20 mouse cellular contexts compared by ENCODE assay signal in the genomic region with DNA sequence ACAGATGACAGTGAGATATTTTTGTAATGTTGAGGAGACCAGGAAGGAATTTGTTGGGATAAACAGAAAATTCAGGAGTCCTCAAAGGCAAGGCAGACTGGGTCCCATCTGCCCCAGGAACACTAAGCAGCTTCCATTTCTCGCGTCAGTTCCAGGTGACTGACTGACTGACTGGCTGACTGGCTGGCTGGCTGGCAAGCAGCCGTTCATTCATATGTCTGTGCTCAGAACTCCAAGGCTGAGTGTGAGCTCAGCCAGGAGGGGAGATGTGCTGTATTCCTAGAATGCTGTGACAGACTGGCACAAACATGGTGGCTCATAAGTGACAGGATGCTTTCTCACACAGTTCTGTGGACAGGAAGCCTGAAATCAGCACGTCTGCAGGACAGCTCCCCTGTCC. TPM values are rescaled to one million over a fixed set of nuclear protein-coding genes. Genes with fewer than 3 reads are reported as not detected.
A peak's percentile ranks its signal among the peaks of the same experiment; 100 is the strongest.
DNase-seq lines count a peak whose midpoint lies in the region; ATAC-seq and TF ChIP-seq lines count a peak whose summit lies in the region.
"Had no signal": no experiment of that assay in that cellular context is flagged by ENCODE, and none has a peak within 500 bp of the region (broad histone marks: within the 10 kb centered on the region; RNA-seq: fewer than 3 reads in every experiment).

No protein-coding gene starts in this region.

- dilution Hi-C loops in CH12.LX (cut with MboI; ENCODE audit: extremely low pct_ligation_motif_present, extremely low pct_unique_long_range_greater_than_20kb, low sequenced_read_pairs), result no loop called here

- in situ Hi-C loops in CH12.LX (cut with MboI; ENCODE audit: low pct_ligation_motif_present, low pct_unique_long_range_greater_than_20kb, low sequenced_read_pairs), result no loop called here

- H3K36me3 ChIP-seq in hindbrain, embryonic 13.5 days, result peaks cover 66% of the 10 kb centered on the region
- H3K36me3 ChIP-seq in hindbrain, embryonic 14.5 days (replicated peaks; ENCODE audit: control insufficient read depth, insufficient read depth), result peaks cover 75% of the 10 kb centered on the region
- peaks cover 93 to 99% of the 10 kb centered on the region in 2 experiments for H3K36me3 ChIP-seq in CH12.LX (replicated peaks in 1 of 2; ENCODE audit: control insufficient read depth in 1 of 2, insufficient read depth in 1 of 2, low read length in 1 of 2)
- no peaks in the 10 kb centered on the region for H3K36me3 ChIP-seq in intestine, postnatal 0 days (ENCODE audit: control insufficient read depth, insufficient read depth)

- H3K79me2 ChIP-seq in CH12.LX (replicated peaks; ENCODE audit: control insufficient read depth, extremely low read depth, insufficient read depth, poor library complexity, severe bottlenecking), result no peaks in the 10 kb centered on the region

- WGBS in hindbrain, embryonic 13.5 days, result 69% methylated on average over 4 of the region's 4 CpGs
- WGBS in hindbrain, embryonic 14.5 days, result 63% methylated on average over 4 of the region's 4 CpGs
- 71% methylated on average over 4 of the region's 4 CpGs for WGBS in lung, adult 2 months
- WGBS in intestine, postnatal 0 days, result 83% methylated on average over 4 of the region's 4 CpGs

- H3K27ac ChIP-seq in hindbrain, embryonic 13.5 days, result peak overlapping the region; percentile 66; the same call in 1 of the 2 replicates
- no peak overlapping the region; the same call in 1 of the 2 replicates for H3K27ac ChIP-seq in hindbrain, embryonic 14.5 days
- H3K27ac ChIP-seq in CH12.LX (ENCODE audit: insufficient read depth, low read depth), result no peak overlapping the region
- no peak overlapping the region for H3K27ac ChIP-seq in intestine, postnatal 0 days (ENCODE audit: low read depth, low read length)
- H3K27ac ChIP-seq: heart, adult 2 months; macrophage; neural tube, embryonic 12.5 days had no signal

- TF ChIP-seq RAD21 in CH12.LX (IDR thresholded peaks at IDR 0.05; ENCODE audit: low read depth, low read length), result no peak

- DNase-seq in cerebellum, postnatal 10 days, result peak; percentile 37 to 53
- DNase-seq in cerebellum, postnatal 36 days, result no peak
- no peak for DNase-seq in hindbrain, embryonic 14.5 days (ENCODE audit: low spot score)
- DNase-seq in CH12.LX (ENCODE audit: extremely low read depth), result no peak
- peak; percentile 53 to 56 for DNase-seq in layer of hippocampus, postnatal 10 days (ENCODE audit: low spot score in 2 of 2)
- DNase-seq in lung, adult 2 months, result no peak
- DNase-seq: adrenal gland, postnatal 10 days; cerebellum, adult 2 months; gastrocnemius, postnatal 10 days; heart, adult 2 months; kidney, adult 8-10 months; kidney, postnatal 4 days; lung, embryonic 14.5 days had no signal

- no peak for ATAC-seq in hindbrain, embryonic 13.5 days (ENCODE audit: low FRiP score)
- ATAC-seq in hindbrain, embryonic 14.5 days (ENCODE audit: low FRiP score), result no peak
- no peak for ATAC-seq in intestine, postnatal 0 days

- peaks cover 27% of the 10 kb centered on the region for H3K4me1 ChIP-seq in hindbrain, embryonic 13.5 days (replicated peaks)
- peaks cover 4% of the 10 kb centered on the region; the same call in 1 of the 2 replicates for H3K4me1 ChIP-seq in hindbrain, embryonic 14.5 days (replicated peaks; ENCODE audit: control insufficient read depth, insufficient read depth, low read length)
- H3K4me1 ChIP-seq in CH12.LX (ENCODE audit: control insufficient read depth in 1 of 2, insufficient read depth in 2 of 2), result no peaks in the 10 kb centered on the region
- H3K4me1 ChIP-seq in lung, adult 2 months (ENCODE audit: control insufficient read depth, insufficient read depth, low read length), result no peaks in the 10 kb centered on the region
- H3K4me1 ChIP-seq in intestine, postnatal 0 days (replicated peaks; ENCODE audit: control insufficient read depth, insufficient read depth, low read length), result no peaks in the 10 kb centered on the region

- TF ChIP-seq CTCF in CH12.LX (conservative IDR thresholded peaks at IDR 0.05 in 1 of 2, IDR thresholded peaks at IDR 0.05 in 1 of 2; ENCODE audit: low read depth in 2 of 2, low read length in 2 of 2), result no peak
- TF ChIP-seq CTCF in lung, adult 2 months (IDR thresholded peaks at IDR 0.05; ENCODE audit: insufficient read depth, low read length), result no peak
- no peak for TF ChIP-seq CTCF in intestine, postnatal 0 days (IDR thresholded peaks at IDR 0.05; ENCODE audit: low read depth)

- no peak overlapping the region for H3K4me3 ChIP-seq in hindbrain, embryonic 13.5 days
- H3K4me3 ChIP-seq in hindbrain, embryonic 14.5 days (replicated peaks; ENCODE audit: low read length), result no peak overlapping the region
- no peak overlapping the region for H3K4me3 ChIP-seq in CH12.LX (replicated peaks in 1 of 3; ENCODE audit: low read depth in 2 of 3, low read length in 2 of 3, poor library complexity in 1 of 3)
- H3K4me3 ChIP-seq in lung, adult 2 months (replicated peaks; ENCODE audit: extremely low read depth, low read depth, low read length), result no peak overlapping the region
- no peak overlapping the region for H3K4me3 ChIP-seq in intestine, postnatal 0 days (ENCODE audit: low read depth, low read length)
- H3K4me3 ChIP-seq: heart, adult 2 months; neural tube, embryonic 12.5 days had no signal

- no peak for TF ChIP-seq EP300 in CH12.LX (IDR thresholded peaks at IDR 0.05; ENCODE audit: low read length)

- no peak overlapping the region for H3K9ac ChIP-seq in hindbrain, embryonic 13.5 days
- no peak overlapping the region for H3K9ac ChIP-seq in hindbrain, embryonic 14.5 days
- no peak overlapping the region for H3K9ac ChIP-seq in CH12.LX (ENCODE audit: insufficient read depth, low read depth)
- no peak overlapping the region for H3K9ac ChIP-seq in intestine, postnatal 0 days (ENCODE audit: low read depth, low read length)
- H3K9ac ChIP-seq: lung, embryonic 14.5 days; neural tube, embryonic 12.5 days had no signal

- 0 out of 2 replicates have a peak, but pooled peaks have one; percentile 4 for TF ChIP-seq POLR2A in CH12.LX (IDR thresholded peaks at IDR 0.05; ENCODE audit: low read depth, low read length)
- TF ChIP-seq POLR2A in lung, adult 2 months (IDR thresholded peaks at IDR 0.05; ENCODE audit: borderline replicate concordance, extremely low read depth, low read depth, low read length), result no peak

- H3K9me3 ChIP-seq in hindbrain, embryonic 13.5 days, result no peaks in the 10 kb centered on the region
- H3K9me3 ChIP-seq in hindbrain, embryonic 14.5 days (ENCODE audit: control insufficient read depth, low read length), result no peaks in the 10 kb centered on the region
- H3K9me3 ChIP-seq in CH12.LX (replicated peaks; ENCODE audit: low read length), result no peaks in the 10 kb centered on the region
- H3K9me3 ChIP-seq in intestine, postnatal 0 days (ENCODE audit: control insufficient read depth), result no peaks in the 10 kb centered on the region
- H3K9me3 ChIP-seq: neural tube, embryonic 12.5 days had no signal

- no peak overlapping the region for H3K4me2 ChIP-seq in hindbrain, embryonic 13.5 days
- no peak overlapping the region for H3K4me2 ChIP-seq in hindbrain, embryonic 14.5 days (replicated peaks)
- H3K4me2 ChIP-seq in CH12.LX (ENCODE audit: insufficient read depth, low read depth, poor library complexity, severe bottlenecking), result no peak overlapping the region
- H3K4me2 ChIP-seq in intestine, postnatal 0 days (replicated peaks; ENCODE audit: low read depth), result no peak overlapping the region
- H3K4me2 ChIP-seq: liver, embryonic 11.5 days; lung, embryonic 14.5 days; neural tube, embryonic 12.5 days had no signal

- H3K27me3 ChIP-seq in hindbrain, embryonic 13.5 days, result no peaks in the 10 kb centered on the region
- no peaks in the 10 kb centered on the region for H3K27me3 ChIP-seq in hindbrain, embryonic 14.5 days (ENCODE audit: control insufficient read depth, insufficient read depth, low read length)
- no peaks in the 10 kb centered on the region for H3K27me3 ChIP-seq in CH12.LX (replicated peaks)
- no peaks in the 10 kb centered on the region for H3K27me3 ChIP-seq in intestine, postnatal 0 days (replicated peaks; ENCODE audit: control insufficient read depth, insufficient read depth, low read length)
- H3K27me3 ChIP-seq: neural tube, embryonic 12.5 days had no signal

TF ChIP-seq in CH12.LX, 34 proteins besides CTCF, POLR2A, EP300 and RAD21:
- TF ChIP-seq MAFK (IDR thresholded peaks at IDR 0.05; ENCODE audit: insufficient replicate concordance, low read length), result no peak
- TF ChIP-seq ZMIZ1 (IDR thresholded peaks at IDR 0.05; ENCODE audit: low read depth, low read length), result no peak
- no peak for TF ChIP-seq NRF1 (IDR thresholded peaks at IDR 0.05; ENCODE audit: low read depth, low read length)
- TF ChIP-seq ELF1 (IDR thresholded peaks at IDR 0.05; ENCODE audit: low read depth, low read length), result no peak
- TF ChIP-seq JUN (IDR thresholded peaks at IDR 0.05; ENCODE audit: insufficient read depth, low read depth, low read length), result no peak
- no peak for TF ChIP-seq HCFC1 (IDR thresholded peaks at IDR 0.05; ENCODE audit: low read depth, low read length)
- TF ChIP-seq MAX (IDR thresholded peaks at IDR 0.05; ENCODE audit: low read length), result no peak
- no peak for TF ChIP-seq CHD2 (IDR thresholded peaks at IDR 0.05; ENCODE audit: low read length)
- no peak for TF ChIP-seq IRF4 (IDR thresholded peaks at IDR 0.05; ENCODE audit: low read depth, low read length)
- no peak for TF ChIP-seq PAX5 (IDR thresholded peaks at IDR 0.05; ENCODE audit: low read length)
- TF ChIP-seq ETS1 (conservative IDR thresholded peaks at IDR 0.05; ENCODE audit: low read depth, low read length), result no peak
- TF ChIP-seq TCF12 (IDR thresholded peaks at IDR 0.05; ENCODE audit: low read depth, low read length), result no peak
- TF ChIP-seq TBP (conservative IDR thresholded peaks at IDR 0.05; ENCODE audit: low read depth, low read length), result no peak
- TF ChIP-seq ZC3H11A (IDR thresholded peaks at IDR 0.05; ENCODE audit: low read depth, low read length), result no peak
- no peak for TF ChIP-seq USF2 (conservative IDR thresholded peaks at IDR 0.05; ENCODE audit: low read depth, low read length)

RNA-seq across cellular contexts. Expression of a gene that starts 1.4 kb away (rescaled TPM):
- polyA plus RNA-seq in hindbrain, embryonic 13.5 days (2015; fragmentation: Nextera tagmentation; extraction: Ambion mirVana), result 1.7 TPM in 2 replicates
- polyA plus RNA-seq in hindbrain, embryonic 14.5 days (2014; fragmentation: Nextera tagmentation; extraction: Ambion mirVana), result 2.8 and 3.5 TPM in 2 replicates
- 3.8 and 3.9 TPM in 2 replicates for total RNA-seq in CH12.LX (2012; rRNA removed)
- total RNA-seq in CH12.LX (2014; rRNA removed), result not detected in 2 replicates
- polyA plus RNA-seq in CH12.LX (2012; ENCODE audit: insufficient read length, low read depth), result 12.1 and 12.5 TPM in 2 replicates
- total RNA-seq in layer of hippocampus, postnatal 10 days (2021), result 1 to 10 TPM; 6.2 to 7.5 TPM
- 2.6 TPM in 1 of 2 replicates, not detected in the other for polyA plus RNA-seq in lung, adult 2 months (2012; rRNA removed)
- polyA plus RNA-seq in intestine, postnatal 0 days (2015; fragmentation: Nextera tagmentation; extraction: Ambion mirVana), result 0.10 and 0.17 TPM in 2 replicates
- total RNA-seq: adrenal gland, postnatal 10 days; gastrocnemius, postnatal 10 days; heart, adult 2 months; monocyte, adult 5-6 weeks had no signal
- polyA plus RNA-seq: heart, adult 2 months; liver, embryonic 11.5 days; lung, embryonic 14.5 days; macrophage; spleen, adult 2 months had no signal

Comparison
In these comparisons a context has a peak if more than half of its experiments do, and no peak if none do; other contexts are left out.
1. DNase-seq: peak in cerebellum, postnatal 10 days (2 of 2) and layer of hippocampus, postnatal 10 days (2 of 2); none in cerebellum, postnatal 36 days (0 of 2), hindbrain, embryonic 14.5 days (single experiment), CH12.LX (single experiment) and lung, adult 2 months (single experiment).